Mouse (Mus musculus): ENCODE data around the gene Brpf1.
"Not testable (repeated sequence)": the region's sequence is repeated elsewhere in the genome, so short reads cannot be mapped to it uniquely, and the experiment has no call there.

The Brpf1 gene

DNA sequence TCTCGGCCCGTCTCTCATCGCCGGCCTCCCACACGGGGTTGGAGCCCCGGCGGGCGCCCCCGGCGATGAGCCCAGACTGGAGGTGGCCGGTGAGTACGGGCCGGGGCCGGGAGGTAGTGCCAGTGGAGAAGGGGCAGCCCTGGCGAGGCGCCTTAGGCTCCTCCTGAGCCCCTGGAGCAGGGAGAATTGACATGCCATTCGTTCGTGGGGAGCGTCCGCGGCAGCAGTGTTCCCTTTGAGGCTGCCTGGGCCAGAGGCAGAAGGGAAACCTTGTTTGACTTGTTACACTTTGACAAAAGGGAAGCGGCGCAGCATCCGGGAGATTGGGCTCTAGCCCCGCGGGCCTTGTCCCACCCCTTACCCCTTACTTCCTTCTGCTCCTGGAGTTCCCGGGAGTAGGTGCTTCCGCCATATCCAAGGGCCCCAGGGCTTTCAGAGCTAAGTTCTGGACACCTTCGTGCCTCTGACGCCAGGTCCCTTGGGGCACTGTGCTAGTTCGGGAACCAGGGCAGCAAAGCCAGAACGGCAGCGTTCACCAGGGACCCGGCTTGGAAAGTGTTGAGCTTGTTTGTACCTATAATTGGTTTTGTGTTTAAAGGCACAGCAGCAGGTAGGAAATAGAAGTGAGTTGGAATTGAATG is 664 bp downstream of the Brpf1 start:
- DNase-seq (ENCODE audit: low spot score): peak; percentile 40

DNA sequence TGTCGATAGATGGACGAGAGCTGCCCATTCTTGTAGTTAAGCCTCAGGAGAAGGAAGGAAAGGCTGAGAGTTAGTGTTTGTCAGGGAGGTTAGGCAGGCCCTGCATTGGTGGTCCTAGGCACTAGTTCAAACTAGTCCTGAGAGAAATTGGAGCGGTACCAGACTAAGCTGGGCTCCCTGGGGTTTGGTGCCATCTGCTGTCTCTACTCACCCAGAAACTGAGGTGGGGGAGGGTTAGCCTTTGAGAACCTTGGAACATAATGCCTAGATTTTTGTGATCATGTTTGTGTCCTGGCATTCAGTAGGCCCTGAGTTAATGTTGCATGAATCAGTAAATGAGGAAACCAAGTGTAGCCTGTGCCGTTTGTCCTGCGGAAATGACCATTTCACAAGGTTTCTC is 1.2 kb downstream of the Brpf1 start:
- DNase-seq (ENCODE audit: low spot score): no peak

DNA sequence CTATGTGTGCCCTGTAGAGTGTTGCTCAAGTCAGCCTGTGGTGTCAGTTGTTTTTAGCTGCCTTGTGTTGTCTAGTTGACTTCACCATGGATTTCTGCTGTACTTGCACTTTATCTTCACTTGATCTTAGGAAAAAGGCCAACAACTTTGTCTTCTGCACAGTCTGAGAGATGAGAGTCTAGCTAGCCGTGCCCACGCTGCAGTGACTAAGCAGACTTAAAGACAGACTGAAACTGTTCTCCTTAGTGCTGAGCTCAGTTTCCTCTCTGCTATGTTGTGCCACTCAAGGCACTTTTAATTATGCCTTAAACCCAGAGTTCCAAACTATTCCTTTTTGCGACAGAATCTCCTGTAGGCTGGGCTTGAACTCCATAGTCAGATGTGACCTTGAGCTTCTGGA is 9.0 kb downstream of the Brpf1 start:
- no peak for DNase-seq (ENCODE audit: low spot score)

- peak; percentile 98 for DNase-seq (ENCODE audit: low spot score)
These were observed 19.8 kb downstream of the Brpf1 start, which contains the start of gene Ogg1 for GRCm38 (mm10) chr6:113326533-113327315. Ogg1 (plus strand) TSS chr6:113326972.

- DNase-seq (ENCODE audit: low spot score): no peak
These were observed 22.5 kb downstream of the Brpf1 start for GRCm38 (mm10) chr6:113329396-113329795.

- DNase-seq (ENCODE audit: low spot score): no peak
These were observed 23.6 kb downstream of the Brpf1 start for GRCm38 (mm10) chr6:113330547-113330946.

DNA sequence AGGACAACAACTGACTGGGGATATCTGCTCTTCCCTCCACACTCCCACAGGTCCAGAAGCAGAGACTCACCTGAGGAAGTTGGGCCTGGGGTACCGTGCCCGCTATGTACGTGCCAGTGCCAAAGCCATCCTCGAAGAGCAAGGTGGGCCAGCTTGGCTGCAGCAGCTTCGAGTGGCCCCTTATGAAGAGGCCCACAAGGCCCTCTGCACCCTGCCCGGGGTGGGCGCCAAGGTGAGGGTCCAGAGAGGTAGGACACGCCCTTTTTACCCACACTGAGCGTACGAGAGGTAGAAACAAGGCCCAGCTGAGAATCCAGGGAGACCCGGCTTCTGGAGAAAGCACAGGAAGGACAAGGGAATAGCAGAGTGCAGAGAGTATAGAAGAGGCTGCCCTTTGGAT is 24.8 kb downstream of the Brpf1 start:
- no peak for DNase-seq (ENCODE audit: low spot score)

DNA sequence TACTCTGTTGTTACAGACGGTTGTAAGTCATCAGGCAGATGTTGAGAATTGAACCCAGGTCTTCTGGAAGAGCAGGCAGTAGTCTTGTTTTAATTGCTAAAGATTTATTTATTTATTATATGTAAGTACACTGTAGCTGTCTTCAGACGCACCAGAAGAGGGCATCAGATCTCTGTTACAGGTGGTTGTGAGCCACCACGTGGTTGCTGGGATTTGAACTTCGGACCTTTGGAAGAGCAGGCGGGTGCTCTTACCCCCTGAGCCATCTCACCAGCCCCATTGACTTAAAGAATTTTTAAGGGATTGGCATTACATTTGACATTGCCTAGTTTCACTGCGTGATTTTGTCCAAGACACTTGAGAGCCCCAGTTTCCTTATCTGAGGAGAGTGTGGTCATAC is 25.8 kb downstream of the Brpf1 start:
- DNase-seq (ENCODE audit: low spot score): not testable (repeated sequence)

DNA sequence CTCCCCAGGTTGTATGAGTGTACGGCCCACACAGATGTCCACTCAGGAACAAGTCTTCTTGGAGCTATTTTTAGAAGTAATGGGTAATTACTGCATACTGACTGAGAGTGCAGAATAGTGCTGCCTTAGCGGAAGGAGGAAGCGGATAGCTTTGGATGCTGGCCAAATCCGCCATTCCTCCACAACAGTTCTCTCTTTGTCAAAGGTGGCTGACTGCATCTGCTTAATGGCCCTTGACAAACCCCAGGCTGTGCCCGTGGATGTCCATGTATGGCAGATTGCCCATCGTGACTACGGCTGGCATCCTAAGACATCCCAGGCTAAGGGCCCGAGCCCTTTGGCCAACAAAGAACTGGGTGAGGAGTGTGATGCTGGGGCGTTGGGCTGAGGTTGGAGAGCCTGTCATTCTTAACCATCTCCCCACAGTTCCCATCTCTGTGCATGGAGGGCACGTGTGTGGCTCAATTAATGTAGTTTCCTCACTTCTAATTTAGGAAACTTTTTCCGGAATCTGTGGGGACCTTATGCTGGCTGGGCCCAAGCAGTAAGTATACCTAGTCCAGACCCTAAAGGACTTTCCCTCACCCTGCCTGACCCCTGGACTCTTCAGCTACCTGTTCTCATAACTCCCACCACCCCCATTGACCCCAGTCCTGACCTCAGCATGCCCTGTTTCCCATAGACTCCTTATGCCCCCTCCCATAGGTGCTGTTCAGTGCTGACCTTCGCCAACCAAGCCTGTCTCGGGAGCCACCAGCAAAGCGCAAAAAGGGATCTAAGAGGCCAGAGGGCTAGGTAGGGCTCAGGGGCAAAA is 26.4 kb downstream of the Brpf1 start:
- no peak for DNase-seq (ENCODE audit: low spot score)

DNA sequence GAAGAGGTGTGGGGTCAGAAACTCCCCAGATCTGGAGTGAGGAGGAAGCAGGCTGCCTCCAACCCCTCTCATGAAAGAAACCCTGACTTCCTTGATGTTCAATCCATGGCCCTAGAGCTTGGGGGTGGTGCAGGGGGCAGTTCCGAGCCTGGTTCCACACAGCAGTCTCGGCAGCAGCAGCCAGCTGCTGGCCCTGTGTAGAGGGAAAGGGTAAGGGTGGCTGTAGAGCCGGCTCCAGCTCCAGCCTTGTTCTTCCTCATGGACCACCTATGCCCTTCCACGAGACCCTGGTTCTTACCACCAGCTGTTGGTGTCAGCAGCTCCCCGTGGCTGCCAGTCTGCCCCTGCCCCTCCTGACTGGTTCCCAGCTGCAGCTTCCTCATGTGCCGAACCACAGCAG is 27.3 kb downstream of the Brpf1 start:
- no peak for DNase-seq (ENCODE audit: low spot score)

- no peak for DNase-seq (ENCODE audit: low spot score)
These were observed 30.1 kb downstream of the Brpf1 start for GRCm38 (mm10) chr6:113336852-113337620.

GRCm38 (mm10) chr6:113341574-113341973 is 34.6 kb downstream of the Brpf1 start:
- DNase-seq (ENCODE audit: low spot score): no peak

DNA sequence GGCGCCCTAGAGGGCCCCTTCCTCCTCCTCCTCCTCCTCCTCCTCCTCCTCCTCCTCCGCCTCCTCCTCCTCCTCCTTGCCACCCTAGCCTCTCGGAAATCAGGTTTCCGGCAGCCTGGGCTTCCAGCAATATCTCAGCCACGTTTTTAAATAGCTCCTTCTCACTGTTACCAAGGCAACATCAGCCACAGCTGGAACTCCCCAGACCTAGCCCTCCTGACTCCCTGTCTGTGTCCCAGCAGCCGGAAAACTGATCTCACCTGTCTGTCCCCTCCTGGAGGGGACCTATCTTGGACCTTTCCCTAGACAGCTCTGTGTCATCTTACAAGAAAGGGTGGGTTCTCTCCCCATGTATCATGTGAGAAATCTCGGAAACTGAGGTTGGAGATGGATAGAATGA is 35.4 kb downstream of the Brpf1 start:
- DNase-seq (ENCODE audit: low spot score): no peak

- peak; percentile 21 for DNase-seq (ENCODE audit: low spot score)
These were observed 36.5 kb downstream of the Brpf1 start, which contains the start of gene Camk1 for GRCm38 (mm10) chr6:113343177-113344092. Camk1 (minus strand) TSS chr6:113343984.

DNA sequence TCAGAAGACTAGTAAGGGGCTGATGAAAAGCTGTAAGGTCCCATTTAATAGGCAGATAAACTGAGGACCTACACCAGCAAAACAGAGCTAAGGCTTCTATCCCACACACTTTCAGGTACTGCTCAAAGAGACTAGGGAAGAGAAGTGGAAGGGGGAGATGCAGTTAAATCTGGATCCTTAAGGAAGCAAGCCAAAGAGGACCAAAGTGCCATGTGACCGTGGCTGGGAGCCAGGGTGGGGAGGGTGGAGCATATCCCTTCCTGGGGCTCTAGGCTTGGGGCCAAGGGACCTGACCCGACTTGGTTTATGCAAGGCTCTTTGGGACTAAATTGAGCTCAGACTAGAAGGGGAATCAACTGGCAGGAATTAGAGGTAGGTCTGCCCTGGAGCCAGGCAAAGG is 37.4 kb downstream of the Brpf1 start:
- no peak for DNase-seq (ENCODE audit: low spot score)

DNA sequence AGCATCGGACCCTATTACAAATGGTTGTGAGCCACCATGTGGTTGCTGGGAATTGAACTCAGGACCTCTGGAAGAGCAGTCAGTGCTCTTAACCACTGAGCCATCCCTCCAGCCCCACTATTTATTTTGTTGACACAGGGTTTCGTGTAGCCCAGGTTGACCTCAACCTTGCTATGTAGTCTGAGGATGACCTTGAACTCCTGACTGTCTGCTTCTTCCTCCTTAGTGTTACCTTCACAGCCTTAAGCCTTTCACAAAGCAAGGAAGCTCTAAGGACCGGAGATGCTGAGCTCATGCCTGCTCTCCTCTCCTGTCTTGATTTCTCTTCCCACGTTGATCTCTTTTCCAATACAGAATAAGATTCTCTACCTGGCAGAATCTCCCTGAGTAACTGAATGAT is 40.0 kb downstream of the Brpf1 start:
- DNase-seq (ENCODE audit: low spot score): no peak

GRCm38 (mm10) chr6:113350538-113350937 is 43.6 kb downstream of the Brpf1 start:
- no peak for DNase-seq (ENCODE audit: low spot score)

- no peak for DNase-seq (ENCODE audit: low spot score)
These were observed 44.2 kb downstream of the Brpf1 start for GRCm38 (mm10) chr6:113351161-113351560.

DNA sequence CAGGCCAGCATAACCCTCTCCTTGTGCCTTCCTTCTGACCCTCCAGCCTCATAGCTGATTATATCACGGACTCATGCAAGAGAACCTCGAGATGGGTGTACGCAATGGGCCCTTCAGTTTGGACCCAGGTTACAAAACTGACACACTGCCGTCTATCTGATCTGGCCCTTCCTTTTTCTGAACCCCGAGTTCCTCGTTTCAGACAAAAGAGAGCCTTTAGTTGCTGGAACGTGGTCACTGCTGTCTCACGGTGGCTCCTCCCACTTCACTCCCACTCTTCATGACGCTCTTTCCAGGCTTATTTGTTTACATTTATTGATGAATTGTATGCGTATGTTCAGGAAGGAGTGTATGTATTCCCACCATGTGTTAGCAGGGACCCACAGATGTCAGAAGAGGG is 44.7 kb downstream of the Brpf1 start:
- DNase-seq (ENCODE audit: low spot score): no peak

GRCm38 (mm10) chr6:113352820-113353219 is 45.9 kb downstream of the Brpf1 start:
- no peak for DNase-seq (ENCODE audit: low spot score)

DNA sequence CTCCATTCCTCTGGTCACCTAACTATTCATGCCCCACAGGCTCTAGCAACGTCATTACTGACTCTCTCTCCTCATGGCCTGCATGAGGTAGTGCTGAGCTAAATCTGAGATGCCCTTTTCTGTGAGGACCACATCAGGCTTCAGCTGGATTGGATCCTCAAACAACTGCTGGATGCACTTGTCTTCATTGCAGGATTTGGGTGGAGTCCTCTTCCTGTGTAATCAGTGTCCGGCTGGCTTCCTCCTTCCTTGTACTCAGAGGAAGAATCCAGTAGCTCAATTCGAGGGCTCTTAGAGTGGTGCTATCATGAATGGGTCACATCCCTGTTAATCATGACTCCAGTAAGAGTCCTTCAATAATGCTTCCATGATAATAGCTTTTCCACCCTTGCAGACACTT is 46.8 kb downstream of the Brpf1 start:
- no peak for DNase-seq (ENCODE audit: low spot score)

All from c-Kit-positive CD71-positive TER-119-positive erythroid progenitor cells, embryonic 14.5 days (primary cell).